Comparison of ENCODE assay signal across 24 mouse cellular contexts in genomic region chr6:102565228-102565627, GRCm38 (mm10). TPM values are rescaled to one million over a fixed set of nuclear protein-coding genes. Genes with fewer than 3 reads are reported as not detected.
"Had no signal": no experiment of that assay in that cellular context is flagged by ENCODE, and none has a peak within 500 bp of the region (broad histone marks: within the 10 kb centered on the region; RNA-seq: fewer than 3 reads in every experiment).

No protein-coding gene starts in this region.

- H3K27ac ChIP-seq: heart, embryonic 10.5 days; kidney, postnatal 0 days; limb, embryonic 13.5 days; limb, embryonic 15.5 days had no signal

- DNase-seq: gastrocnemius, postnatal 14 days; gastrocnemius, postnatal 36 days; heart, adult 11 months; heart, postnatal 10 days; heart, postnatal 36 days; kidney, adult 11 months; kidney, adult 2 months; kidney, adult 9 months; kidney, postnatal 14 days; kidney, postnatal 36 days; layer of hippocampus, adult 9-11 months; layer of hippocampus, postnatal 36 days; left cerebral cortex, postnatal 4 days had no signal

- H3K4me1 ChIP-seq: heart, embryonic 10.5 days had no signal

- H3K36me3 ChIP-seq: heart, embryonic 10.5 days; heart, embryonic 12.5 days; hindbrain, embryonic 13.5 days; hindbrain, embryonic 15.5 days; kidney, embryonic 15.5 days; limb, embryonic 13.5 days; limb, embryonic 15.5 days had no signal

- H3K9me3 ChIP-seq: heart, embryonic 10.5 days; heart, embryonic 12.5 days; hindbrain, embryonic 13.5 days; hindbrain, embryonic 15.5 days; kidney, embryonic 15.5 days; limb, embryonic 13.5 days; limb, embryonic 15.5 days had no signal

- H3K27me3 ChIP-seq: hindbrain, embryonic 13.5 days; hindbrain, embryonic 15.5 days had no signal

RNA-seq across cellular contexts. Expression of gene Cntn3, which starts 7.7 kb away (rescaled TPM):
- total RNA-seq: gastrocnemius, adult 18-20 months; gastrocnemius, adult 8-10 months; gastrocnemius, postnatal 36 days; hematopoietic stem cell, adult 5-6 weeks had no signal
